Comparison of ENCODE assay signal across 29 mouse cellular contexts in genomic region chr5:38656204-38656603, GRCm38 (mm10). TPM values are rescaled to one million over a fixed set of nuclear protein-coding genes. Genes with fewer than 3 reads are reported as not detected.
DNase-seq lines count a peak whose midpoint lies in the region; ATAC-seq and TF ChIP-seq lines count a peak whose summit lies in the region.
"Had no signal": no experiment of that assay in that cellular context is flagged by ENCODE, and none has a peak within 500 bp of the region (broad histone marks: within the 10 kb centered on the region; RNA-seq: fewer than 3 reads in every experiment).

No protein-coding gene starts in this region.

- no peak overlapping the region for H3K27ac ChIP-seq in embryonic facial prominence, embryonic 14.5 days (replicated peaks; ENCODE audit: low read depth, low read length)
- no peak overlapping the region for H3K27ac ChIP-seq in embryonic facial prominence, embryonic 10.5 days (replicated peaks)
- peak overlapping the region; percentile 89; the same call in 1 of the 2 replicates for H3K27ac ChIP-seq in ES-E14 (ENCODE audit: insufficient read depth, low read depth, low read length, poor library complexity, severe bottlenecking)
- no peak overlapping the region for H3K27ac ChIP-seq in thymus, adult 2 months (ENCODE audit: control insufficient read depth, insufficient read depth, low read length)
- H3K27ac ChIP-seq: embryonic facial prominence, embryonic 13.5 days; forebrain, embryonic 10.5 days; forebrain, embryonic 13.5 days; gastrocnemius, adult 2 months; heart, embryonic 15.5 days; hindbrain, embryonic 10.5 days; hindbrain, embryonic 13.5 days had no signal

- H3K4me2 ChIP-seq in embryonic facial prominence, embryonic 14.5 days (ENCODE audit: low read depth, low read length) = no peak overlapping the region
- H3K4me2 ChIP-seq: embryonic facial prominence, embryonic 13.5 days; forebrain, embryonic 13.5 days; heart, embryonic 12.5 days; heart, embryonic 15.5 days; hindbrain, embryonic 13.5 days had no signal

- no peaks in the 10 kb centered on the region for H3K9me3 ChIP-seq in embryonic facial prominence, embryonic 14.5 days (ENCODE audit: control insufficient read depth, low read length)
- no peaks in the 10 kb centered on the region for H3K9me3 ChIP-seq in embryonic facial prominence, embryonic 10.5 days
- no peaks in the 10 kb centered on the region for H3K9me3 ChIP-seq in ES-E14 (ENCODE audit: control insufficient read depth, insufficient read depth, low read depth, low read length)
- H3K9me3 ChIP-seq: embryonic facial prominence, embryonic 13.5 days; forebrain, embryonic 10.5 days; forebrain, embryonic 13.5 days; heart, embryonic 15.5 days; hindbrain, embryonic 10.5 days; hindbrain, embryonic 13.5 days had no signal

- no peaks in the 10 kb centered on the region for H3K36me3 ChIP-seq in embryonic facial prominence, embryonic 14.5 days (ENCODE audit: control insufficient read depth, insufficient read depth, low read length)
- no peaks in the 10 kb centered on the region for H3K36me3 ChIP-seq in embryonic facial prominence, embryonic 10.5 days (replicated peaks)
- no peaks in the 10 kb centered on the region for H3K36me3 ChIP-seq in ES-E14 (ENCODE audit: control insufficient read depth, insufficient read depth, low read length, poor library complexity, severe bottlenecking)
- no peaks in the 10 kb centered on the region for H3K36me3 ChIP-seq in thymus, adult 2 months (ENCODE audit: control insufficient read depth, insufficient read depth, low read length)
- H3K36me3 ChIP-seq: embryonic facial prominence, embryonic 13.5 days; forebrain, embryonic 10.5 days; heart, embryonic 12.5 days; heart, embryonic 15.5 days; hindbrain, embryonic 10.5 days had no signal

- TF ChIP-seq CTCF in thymus, adult 2 months (IDR thresholded peaks at IDR 0.05; ENCODE audit: borderline replicate concordance, control insufficient read depth, extremely low read depth, insufficient read depth, low read length, poor library complexity) = no peak

- in situ Hi-C loops in ES-E14 (cut with MboI; ENCODE audit: low sequenced_read_pairs in 2 of 2, unreplicated experiment in 2 of 2) = no loop called here

- no peaks in the 10 kb centered on the region for H3K4me1 ChIP-seq in embryonic facial prominence, embryonic 14.5 days (ENCODE audit: control insufficient read depth, insufficient read depth, low read length)
- no peaks in the 10 kb centered on the region for H3K4me1 ChIP-seq in embryonic facial prominence, embryonic 10.5 days
- H3K4me1 ChIP-seq in ES-E14 (ENCODE audit: control insufficient read depth in 2 of 2, insufficient read depth in 2 of 2, low read length in 2 of 2, poor library complexity in 1 of 2) = peaks cover 12 to 14% of the 10 kb centered on the region in 2 experiments
- H3K4me1 ChIP-seq in thymus, adult 2 months (replicated peaks; ENCODE audit: control insufficient read depth, insufficient read depth, low read length) = no peaks in the 10 kb centered on the region; the same call in 1 of the 2 replicates
- H3K4me1 ChIP-seq: embryonic facial prominence, embryonic 13.5 days; heart, embryonic 12.5 days; heart, embryonic 15.5 days; hindbrain, embryonic 10.5 days; hindbrain, embryonic 13.5 days had no signal

- peak; percentile 72; the same call in 1 of the 2 replicates for ATAC-seq in embryonic facial prominence, embryonic 14.5 days (ENCODE audit: low read depth)
- ATAC-seq: forebrain, embryonic 13.5 days; forebrain, embryonic 16.5 days; hindbrain, embryonic 16.5 days; inflammation-experienced regulatory T-cells, adult 6 months; intestine, postnatal 0 days had no signal

- H3K9ac ChIP-seq in embryonic facial prominence, embryonic 14.5 days (ENCODE audit: low read depth, low read length) = no peak overlapping the region
- H3K9ac ChIP-seq in ES-E14 (ENCODE audit: insufficient read depth, low read depth, low read length, poor library complexity, severe bottlenecking) = peak overlapping the region; percentile 43; the same call in 1 of the 2 replicates
- H3K9ac ChIP-seq: embryonic facial prominence, embryonic 13.5 days; forebrain, embryonic 13.5 days; heart, embryonic 12.5 days; heart, embryonic 15.5 days; hindbrain, embryonic 13.5 days had no signal

- WGBS in embryonic facial prominence, embryonic 14.5 days = 65% methylated on average over 6 of the region's 6 CpGs
- 68% methylated on average over 6 of the region's 6 CpGs for WGBS in embryonic facial prominence, embryonic 10.5 days
- WGBS in thymus, adult 2 months = 82% methylated on average over 6 of the region's 6 CpGs

- no peak overlapping the region for H3K4me3 ChIP-seq in embryonic facial prominence, embryonic 14.5 days (ENCODE audit: low read depth, low read length)
- H3K4me3 ChIP-seq in embryonic facial prominence, embryonic 10.5 days = no peak overlapping the region
- peak overlapping the region; percentile 35 to 58 for H3K4me3 ChIP-seq in ES-E14 (ENCODE audit: insufficient read depth in 1 of 2, low read depth in 1 of 2, low read length in 2 of 2, poor library complexity in 1 of 2, severe bottlenecking in 1 of 2)
- H3K4me3 ChIP-seq in thymus, adult 2 months (ENCODE audit: control insufficient read depth, insufficient read depth, low read length) = no peak overlapping the region
- H3K4me3 ChIP-seq: embryonic facial prominence, embryonic 13.5 days; forebrain, embryonic 10.5 days; forebrain, embryonic 13.5 days; gastrocnemius, adult 2 months; heart, embryonic 12.5 days; heart, embryonic 15.5 days; hindbrain, embryonic 10.5 days; hindbrain, embryonic 13.5 days had no signal

- TF ChIP-seq POLR2A in thymus, adult 2 months (IDR thresholded peaks at IDR 0.05; ENCODE audit: control insufficient read depth, extremely low read depth, insufficient read depth, low read length, poor library complexity) = no peak

- peak; percentile 22 for DNase-seq in embryonic facial prominence, embryonic 14.5 days (ENCODE audit: low spot score)
- DNase-seq in embryonic facial prominence, embryonic 10.5 days (ENCODE audit: low spot score) = no peak
- DNase-seq in ES-E14 (ENCODE audit: low read depth, low spot score) = peak; percentile 65
- DNase-seq in induced T-regulatory cell, adult 2 months (ENCODE audit: low read depth) = peak; percentile 1
- no peak for DNase-seq in thymus, adult 2 months
- DNase-seq in cerebellum, adult 9-10 months = no peak
- DNase-seq: adrenal gland, postnatal 10 days; adrenal gland, postnatal 36 days; B cell, adult 2 months; cerebellum, adult 18-20 months; cerebellum, adult 9-11 months; gastrocnemius, postnatal 14 days; heart, adult 11 months; heart, postnatal 36 days; kidney, adult 2 months had no signal

- H3K27me3 ChIP-seq in embryonic facial prominence, embryonic 14.5 days (replicated peaks; ENCODE audit: control insufficient read depth, insufficient read depth, low read length) = no peaks in the 10 kb centered on the region
- no peaks in the 10 kb centered on the region for H3K27me3 ChIP-seq in embryonic facial prominence, embryonic 10.5 days (replicated peaks; ENCODE audit: low read depth, poor library complexity, severe bottlenecking)
- no peaks in the 10 kb centered on the region for H3K27me3 ChIP-seq in thymus, adult 2 months (ENCODE audit: control insufficient read depth, insufficient read depth, low read length)
- H3K27me3 ChIP-seq: CH12.LX; embryonic facial prominence, embryonic 13.5 days; forebrain, embryonic 13.5 days; heart, embryonic 12.5 days; heart, embryonic 15.5 days; hindbrain, embryonic 13.5 days had no signal

TF ChIP-seq in ES-E14, 5 proteins besides CTCF, POLR2A, EP300 and RAD21:
- TF ChIP-seq HCFC1 (IDR thresholded peaks at IDR 0.05; ENCODE audit: borderline replicate concordance, insufficient read depth, low read length) = no peak
- no peak for TF ChIP-seq ZNF384 (IDR thresholded peaks at IDR 0.05; ENCODE audit: low read depth, low read length)
- no peak for TF ChIP-seq ZC3H11A (IDR thresholded peaks at IDR 0.05; ENCODE audit: borderline replicate concordance, low read depth, low read length)
- no peak for TF ChIP-seq CHD2 (IDR thresholded peaks at IDR 0.05; ENCODE audit: low read depth, low read length)
- no peak for TF ChIP-seq MAFK (IDR thresholded peaks at IDR 0.05; ENCODE audit: insufficient read depth, low read depth, low read length)

RNA-seq across cellular contexts. Expression of gene Zfp518b, which starts 28.4 kb away (rescaled TPM):
- 17.1 and 19.6 TPM in 2 replicates for polyA plus RNA-seq in embryonic facial prominence, embryonic 14.5 days (2014; fragmentation: Nextera tagmentation; extraction: Ambion mirVana)
- polyA plus RNA-seq in embryonic facial prominence, embryonic 10.5 days (2016; fragmentation: Nextera tagmentation; extraction: Ambion mirVana) = 42.3 and 43.1 TPM in 2 replicates
- 31.0 and 34.0 TPM in 2 replicates for total RNA-seq in ES-E14 (2012; rRNA removed)
- polyA plus RNA-seq in thymus, adult 2 months (2012; rRNA removed) = 0.87 and 0.93 TPM in 2 replicates
- total RNA-seq: CH12.LX, MEL had no signal

Comparison
In these comparisons a context has a peak if more than half of its experiments do, and no peak if none do; other contexts are left out.
1. DNase-seq: peak in embryonic facial prominence, embryonic 14.5 days (single experiment), ES-E14 (single experiment) and induced T-regulatory cell, adult 2 months (single experiment); none in embryonic facial prominence, embryonic 10.5 days (single experiment), thymus, adult 2 months (single experiment) and cerebellum, adult 9-10 months (single experiment).
2. H3K4me3 ChIP-seq: peak in ES-E14 (2 of 2); none in embryonic facial prominence, embryonic 14.5 days (single experiment), embryonic facial prominence, embryonic 10.5 days (single experiment) and thymus, adult 2 months (single experiment).